Mouse (Mus musculus) ovary, adult 18-20 months (tissue): ENCODE data around the gene Iqcn.

Experiments used
- DNase-seq: peaks from one replicate; pipeline ENCODE4 v3.0.0; 2022; ENCODE audit warnings: low spot score, mixed read lengths

Gene Iqcn

DNA sequence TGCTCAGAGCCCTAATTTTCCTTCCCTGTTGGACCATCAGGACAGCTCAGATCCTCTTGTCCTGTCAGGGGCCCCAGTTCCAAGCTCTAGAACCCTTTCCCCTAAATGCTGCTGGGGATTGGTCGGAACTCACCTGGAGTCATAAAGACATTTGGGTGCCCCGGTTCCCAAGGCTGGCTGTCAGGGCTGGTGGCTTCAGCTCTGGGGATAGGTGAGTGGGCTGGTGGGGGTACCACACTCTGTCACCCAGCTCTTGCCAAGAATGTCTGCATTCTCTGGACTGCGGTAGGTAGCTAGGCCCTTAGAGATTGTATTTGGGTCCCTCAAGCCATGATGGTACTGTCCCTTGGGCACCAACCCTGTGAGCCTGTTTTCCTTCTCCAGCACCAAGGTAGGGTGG, at the start of gene Iqcn:
Iqcn (plus strand) TSS at position 171 of the 400 bp plus-strand sequence.
- DNase-seq: no peak

DNA sequence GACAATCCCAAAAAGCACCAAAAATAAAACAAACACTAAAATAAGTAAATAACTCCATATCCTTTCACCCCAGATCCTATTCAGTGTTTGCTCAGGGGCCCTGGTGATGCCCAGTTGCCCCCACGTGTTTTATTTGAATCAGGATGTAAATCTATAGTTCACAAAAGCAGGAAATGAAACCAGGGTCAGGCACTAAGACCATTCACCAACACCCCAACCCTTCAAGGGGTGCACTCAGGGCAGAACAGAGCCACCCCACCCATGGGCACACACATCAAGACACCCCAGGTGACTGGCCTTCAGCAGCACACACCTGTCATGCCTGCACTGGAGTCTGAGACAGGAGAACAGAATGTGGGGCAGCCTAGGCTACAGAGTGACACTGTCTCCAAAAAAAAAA, 49.1 kb upstream of the Iqcn start:
- DNase-seq: no peak

GRCm38 (mm10) chr8:70655469-70655868, 47.8 kb upstream of the Iqcn start:
- no peak for DNase-seq

DNA sequence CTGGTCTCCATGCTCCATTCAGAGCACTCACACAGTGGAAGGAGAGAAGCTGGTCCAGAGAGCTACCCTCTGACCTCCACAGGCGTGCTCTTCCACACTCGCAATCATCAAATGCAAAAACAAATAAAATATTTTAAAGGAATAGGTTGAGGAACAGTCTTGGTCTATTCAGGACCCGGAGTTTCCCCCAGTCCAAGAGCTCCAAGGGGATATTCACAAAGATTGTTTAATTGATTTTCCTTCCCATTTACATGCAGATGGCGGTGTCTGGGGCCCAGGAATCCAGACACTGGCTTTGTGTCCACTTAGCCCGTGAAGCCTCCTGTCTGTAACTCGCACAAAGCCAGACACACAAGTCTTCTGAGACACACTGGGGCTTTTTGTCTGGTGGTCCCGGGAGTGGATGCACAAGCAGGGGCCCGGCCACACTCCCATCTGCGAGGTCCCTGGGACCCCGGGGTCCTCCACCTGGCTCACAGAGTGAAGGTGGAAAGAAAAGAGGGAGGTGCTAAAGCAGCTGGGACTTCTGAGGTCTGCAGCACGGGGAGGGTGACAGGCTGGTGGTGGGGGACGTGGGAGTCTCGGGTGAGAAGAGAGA, 47.0 kb upstream of the Iqcn start:
- no peak for DNase-seq

- DNase-seq: no peak
These were observed 46.0 kb upstream of the Iqcn start for GRCm38 (mm10) chr8:70657214-70657613.

DNA sequence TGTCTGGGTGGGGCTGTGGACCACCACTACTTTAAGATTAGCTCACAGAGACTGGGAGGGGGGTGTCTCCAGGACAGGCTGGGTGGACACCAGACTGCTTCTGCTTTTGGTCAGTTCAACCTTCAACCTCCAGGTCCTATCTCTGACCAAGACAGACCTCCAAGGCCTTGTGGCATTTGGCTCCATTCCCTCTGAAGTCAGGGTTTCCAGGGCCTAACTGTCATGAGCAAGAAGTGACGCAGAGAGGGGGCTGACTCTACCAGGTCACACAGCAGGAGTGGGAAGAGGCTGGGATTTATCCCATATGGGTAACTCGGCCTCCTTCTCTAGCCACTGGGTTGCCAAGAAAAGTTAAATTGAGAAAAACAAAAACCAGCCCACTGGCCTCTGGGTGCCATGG, 45.5 kb upstream of the Iqcn start:
- DNase-seq: no peak

GRCm38 (mm10) chr8:70658897-70659603, 44.2 kb upstream of the Iqcn start:
- DNase-seq: no peak

- DNase-seq: peak; percentile 91
These were observed 43.5 kb upstream of the Iqcn start for GRCm38 (mm10) chr8:70659604-70660272.

GRCm38 (mm10) chr8:70660273-70660725, 43.0 kb upstream of the Iqcn start, which contains the start of gene Pgpep1:
Pgpep1 (minus strand) TSS chr8:70660388.
- no peak for DNase-seq

- DNase-seq: no peak
These were observed 39.6 kb upstream of the Iqcn start for GRCm38 (mm10) chr8:70663691-70664090.

- no peak for DNase-seq
These were observed 38.6 kb upstream of the Iqcn start for GRCm38 (mm10) chr8:70664631-70665030.

DNA sequence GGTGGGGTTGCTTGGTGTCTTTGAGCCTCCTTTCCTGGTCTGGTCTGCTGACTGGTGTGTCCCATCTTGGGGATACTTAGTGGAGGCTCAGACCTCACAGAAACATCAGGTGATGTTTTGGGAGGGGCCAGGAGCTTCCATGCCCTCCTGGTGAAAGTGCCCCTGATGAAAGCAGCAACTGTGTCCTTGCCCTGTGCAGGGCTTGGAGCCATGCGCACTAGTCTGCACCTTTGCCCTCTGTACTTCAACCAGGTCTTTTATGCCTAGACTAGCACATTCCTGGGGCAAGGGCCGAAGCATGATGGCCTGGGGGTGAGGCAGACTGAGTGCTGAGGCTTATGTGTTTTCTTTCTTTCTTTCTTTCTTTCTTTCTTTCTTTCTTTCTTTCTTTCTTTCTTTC, 37.7 kb upstream of the Iqcn start:
- no peak for DNase-seq

- DNase-seq: no peak
These were observed 36.2 kb upstream of the Iqcn start for GRCm38 (mm10) chr8:70667071-70667470.

- DNase-seq: no peak
These were observed 31.5 kb upstream of the Iqcn start for GRCm38 (mm10) chr8:70671615-70672324.

DNA sequence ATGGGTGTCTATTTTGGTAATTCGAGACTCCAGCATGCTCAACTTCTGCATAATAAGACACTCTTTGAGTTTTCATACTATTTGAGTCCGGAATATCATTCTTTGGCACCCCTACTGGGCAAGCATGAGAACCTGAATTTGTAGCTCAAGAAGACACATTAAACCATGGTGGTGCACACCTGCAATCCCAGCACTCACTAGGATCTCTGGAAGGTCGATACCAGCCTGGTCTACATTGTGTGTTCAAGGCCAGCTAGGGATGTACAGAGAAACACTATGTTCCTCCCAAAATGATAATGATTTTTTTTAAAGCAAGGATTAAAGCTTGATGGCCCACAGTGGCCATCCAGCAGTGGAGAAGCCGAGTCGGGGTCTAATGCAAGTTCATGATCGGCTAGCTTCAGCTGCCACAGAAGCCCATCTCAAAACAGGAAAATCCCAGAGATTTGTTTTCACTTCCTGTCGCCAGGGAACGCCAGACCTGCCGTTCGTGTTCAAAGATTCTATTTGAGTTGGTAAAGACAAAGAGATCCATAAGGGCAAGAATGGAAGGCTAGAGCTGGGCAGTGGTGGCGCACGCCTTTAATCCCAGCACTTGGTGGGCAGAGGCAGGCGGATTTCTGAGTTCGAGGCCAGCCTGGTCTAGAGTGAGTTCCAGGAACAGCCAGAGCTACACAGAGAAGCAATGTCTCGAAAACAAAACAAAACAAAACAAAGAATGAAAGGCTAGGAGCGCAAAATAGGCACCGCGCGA, 30.8 kb upstream of the Iqcn start:
- DNase-seq: no peak

DNA sequence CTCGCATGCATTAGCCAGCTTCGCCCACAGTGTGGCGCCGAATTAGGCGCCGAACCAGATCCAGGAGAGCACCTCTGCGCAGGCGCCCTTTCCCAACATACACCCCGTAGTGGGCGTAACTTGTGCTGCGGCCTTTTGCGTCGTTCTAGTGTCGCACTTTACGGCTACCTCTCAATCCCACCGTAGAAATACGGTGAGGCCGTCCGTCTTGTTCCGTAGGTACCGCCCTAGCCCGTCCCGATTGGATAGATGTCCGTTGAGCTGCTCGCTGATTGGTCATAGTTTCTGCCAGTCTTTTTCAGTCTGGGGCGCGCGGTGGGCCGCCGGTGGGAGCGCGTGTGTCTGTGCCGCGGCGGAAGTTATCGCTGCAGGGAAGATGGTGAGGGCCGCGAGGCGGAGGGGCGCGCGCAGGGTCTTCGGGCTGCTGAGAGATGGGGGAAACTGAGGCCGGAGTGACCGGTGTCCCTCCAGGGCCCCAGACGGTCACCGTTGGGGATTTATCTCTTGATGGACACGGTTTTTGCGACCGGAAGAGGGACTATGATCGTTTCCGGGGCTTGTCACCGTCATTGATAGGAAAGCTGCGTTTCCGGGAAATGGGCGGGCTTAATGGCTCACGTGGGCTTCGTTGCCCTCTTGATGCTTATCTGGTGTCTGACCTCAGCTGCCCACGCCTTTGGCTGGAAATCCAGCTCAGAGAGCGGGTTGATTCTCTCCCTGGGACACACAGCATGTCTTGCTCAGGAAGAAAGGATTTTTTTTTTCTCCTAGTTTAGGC, 30.0 kb upstream of the Iqcn start, which contains the start of gene Lsm4:
Lsm4 (plus strand) TSS at position 170 of the 778 bp plus-strand sequence.
- peak; percentile 97 for DNase-seq

DNA sequence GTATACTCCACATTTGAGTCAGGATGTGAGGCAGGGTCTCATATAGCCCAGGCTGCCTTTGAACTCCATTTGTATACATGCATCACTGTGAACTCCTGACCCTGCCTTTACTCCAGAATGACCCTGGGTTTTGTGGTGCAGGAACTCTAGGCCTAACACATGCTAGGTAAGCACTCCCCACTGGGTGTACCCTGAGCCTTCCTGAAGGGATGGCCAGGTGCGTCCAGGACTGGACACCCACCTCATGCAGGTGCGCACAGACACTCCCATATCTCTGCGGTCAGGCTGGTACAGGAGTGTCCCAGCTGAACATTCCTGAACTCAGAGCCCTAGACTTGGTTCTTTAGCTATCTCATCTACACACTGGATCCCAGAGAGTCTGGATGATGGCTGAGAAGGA, 29.1 kb upstream of the Iqcn start:
- DNase-seq: no peak

GRCm38 (mm10) chr8:70674716-70675115, 28.5 kb upstream of the Iqcn start:
- DNase-seq: no peak

GRCm38 (mm10) chr8:70675336-70675735, 27.9 kb upstream of the Iqcn start:
- no peak for DNase-seq

DNA sequence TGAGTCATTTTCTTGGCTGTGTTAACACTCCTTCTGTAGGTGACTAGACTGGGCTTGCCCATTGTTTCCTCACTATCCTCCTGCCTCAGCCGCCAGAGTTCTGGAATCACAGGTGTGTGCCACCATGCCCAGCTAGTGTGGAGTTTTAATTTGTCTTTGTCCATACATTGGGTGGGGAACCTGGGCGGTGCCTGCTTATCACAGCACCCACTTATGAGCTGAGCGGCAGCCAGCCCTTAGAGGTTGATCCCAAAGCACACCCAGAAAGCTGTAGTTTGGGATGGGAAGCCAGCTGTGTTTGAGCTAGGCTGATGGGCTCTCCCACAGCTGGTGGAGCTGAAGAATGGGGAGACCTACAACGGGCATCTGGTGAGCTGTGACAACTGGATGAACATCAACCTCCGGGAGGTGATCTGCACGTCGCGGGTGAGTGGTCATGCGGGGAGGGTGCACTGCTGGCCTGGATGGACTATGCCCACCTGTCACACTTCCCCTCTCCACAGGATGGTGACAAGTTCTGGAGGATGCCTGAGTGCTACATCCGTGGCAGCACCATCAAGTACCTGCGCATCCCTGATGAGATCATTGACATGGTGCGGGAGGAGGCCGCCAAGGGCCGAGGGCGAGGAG, 25.7 kb upstream of the Iqcn start:
- DNase-seq: no peak
